Mouse (Mus musculus) hindbrain, embryonic 14.5 days (tissue): ENCODE data around the gene Gja5. TPM values are rescaled to one million over a fixed set of nuclear protein-coding genes. Genes with fewer than 3 reads are reported as not detected.

Experiments
- ATAC-seq: fragments of 200-750 bp; cut with Nextera tagmentation; 2 replicates; pipeline ENCODE4 v1.8.0; 2017; ENCODE audit warnings: moderate number of reproducible peaks, mild to moderate bottlenecking, moderate TSS enrichment, moderate library complexity; ENCODE audit not compliant: low FRiP score
- DNase-seq: peaks from one replicate; pipeline ENCODE4 v3.0.0-alpha.2; 2015; ENCODE audit warnings: low spot score
- H3K27ac ChIP-seq: fragments of 300-500 bp; sonication (generic); 2 replicates; pipeline ENCODE4 v1.5.1; 2014; ENCODE audit warnings: mild to moderate bottlenecking, moderate library complexity
- H3K27me3 ChIP-seq: fragments of 300-500 bp; sonication (generic); 2 replicates; pipeline ENCODE4 v1.6.1; 2014; ENCODE audit warnings: mild to moderate bottlenecking, low read length, mixed read lengths; ENCODE audit not compliant: control insufficient read depth, insufficient read depth
- H3K36me3 ChIP-seq: fragments of 300-500 bp; sonication (generic); replicated peaks from 2 replicates; pipeline ENCODE4 v1.6.1; 2014; ENCODE audit not compliant: control insufficient read depth, insufficient read depth
- H3K4me1 ChIP-seq: fragments of 300-500 bp; sonication (generic); replicated peaks from 2 replicates; pipeline ENCODE4 v1.6.1; 2014; ENCODE audit warnings: antibody characterized with exemption, low read length, mixed read lengths; ENCODE audit not compliant: control insufficient read depth, insufficient read depth
- H3K4me2 ChIP-seq: fragments of 300-500 bp; sonication (generic); replicated peaks from 2 replicates; pipeline ENCODE4 v1.6.1; 2014; ENCODE audit warnings: mild to moderate bottlenecking, moderate library complexity
- H3K4me3 ChIP-seq: fragments of 300-500 bp; sonication (generic); replicated peaks from 2 replicates; pipeline ENCODE4 v1.5.1; 2014; ENCODE audit warnings: mild to moderate bottlenecking, low read length
- H3K9ac ChIP-seq: fragments of 300-500 bp; sonication (generic); 2 replicates; pipeline ENCODE4 v1.6.1; 2014
- H3K9me3 ChIP-seq: fragments of 300-500 bp; sonication (generic); 2 replicates; pipeline ENCODE4 v1.6.1; 2016; ENCODE audit warnings: low read length; ENCODE audit not compliant: control insufficient read depth
- WGBS: fragments of 180-500 bp; shearing (Covaris S2); extraction: QIAGEN DNeasy Blood & Tissue Kit; methylation state at CpG from one replicate; pipeline ENCODE4 v1.1.7; 2014; 5-methylcytosine and 5-hydroxymethylcytosine counted together
- polyA plus RNA-seq: library from polyadenylated mRNA; unstranded; fragments of >200 nt; fragmentation: Nextera tagmentation; extraction: Ambion mirVana; gene quantifications from 2 replicates; pipeline ENCODE4 v1.2.1, GENCODE M21; 2014

The Gja5 gene
- polyA plus RNA-seq, 1 experiment from 2014 or later, result 1.3 TPM

- no peak overlapping the region for H3K9ac ChIP-seq
- no peak overlapping the region for H3K27ac ChIP-seq
- H3K4me3 ChIP-seq, result no peak overlapping the region
- ATAC-seq, result no peak
- H3K36me3 ChIP-seq, result peaks cover 87% of the 10 kb centered on the region
- DNase-seq, result no peak
- 90% methylated on average over 7 of the region's 7 CpGs for WGBS
- no peaks in the 10 kb centered on the region for H3K9me3 ChIP-seq
- no peaks in the 10 kb centered on the region for H3K27me3 ChIP-seq
- no peak overlapping the region for H3K4me2 ChIP-seq
- no peaks in the 10 kb centered on the region for H3K4me1 ChIP-seq
Observed at GRCm38 (mm10) chr3:96874808-96875571, 29.5 kb upstream of the Gja5 start.

- no peak overlapping the region for H3K27ac ChIP-seq
- no peak overlapping the region for H3K4me3 ChIP-seq
- no peak for DNase-seq
- no peak for ATAC-seq
- no peaks in the 10 kb centered on the region for H3K4me1 ChIP-seq
- H3K27me3 ChIP-seq, result no peaks in the 10 kb centered on the region
- H3K9me3 ChIP-seq, result no peaks in the 10 kb centered on the region
- H3K9ac ChIP-seq, result no peak overlapping the region
- H3K36me3 ChIP-seq, result peaks cover 80% of the 10 kb centered on the region
- H3K4me2 ChIP-seq, result no peak overlapping the region
- WGBS, result 91% methylated on average over 9 of the region's 9 CpGs
Observed at GRCm38 (mm10) chr3:96879536-96879935, 25.0 kb upstream of the Gja5 start.

- no peak overlapping the region for H3K9ac ChIP-seq
- ATAC-seq (no peak), DNase-seq (no peak)
- H3K9me3 ChIP-seq, result no peaks in the 10 kb centered on the region
- WGBS, result 88% methylated on average over 4 of the region's 4 CpGs
- H3K4me2 ChIP-seq, result no peak overlapping the region
- H3K27ac ChIP-seq, result no peak overlapping the region
- peaks cover 79% of the 10 kb centered on the region for H3K36me3 ChIP-seq
- no peaks in the 10 kb centered on the region for H3K27me3 ChIP-seq
- H3K4me3 ChIP-seq, result no peak overlapping the region
- no peaks in the 10 kb centered on the region for H3K4me1 ChIP-seq
Observed at GRCm38 (mm10) chr3:96880385-96880784, 24.1 kb upstream of the Gja5 start.

GRCm38 (mm10) chr3:96881557-96881956, 22.9 kb upstream of the Gja5 start:
- Histone ChIP-seq H3K4me2 (no peak overlapping the region), H3K9ac (no peak overlapping the region), H3K4me1 (no peaks in the 10 kb centered on the region), H3K27me3 (no peaks in the 10 kb centered on the region), H3K4me3 (no peak overlapping the region), H3K36me3 (peaks cover 76% of the 10 kb centered on the region), H3K27ac (no peak overlapping the region), H3K9me3 (no peaks in the 10 kb centered on the region)
- DNase-seq, result no peak
- WGBS, result 88% methylated on average over 6 of the region's 6 CpGs
- ATAC-seq, result no peak

- Histone ChIP-seq H3K4me3 (no peak overlapping the region), H3K9me3 (no peaks in the 10 kb centered on the region), H3K27ac (no peak overlapping the region), H3K27me3 (no peaks in the 10 kb centered on the region), H3K36me3 (peaks cover 76% of the 10 kb centered on the region), H3K4me2 (no peak overlapping the region), H3K4me1 (no peaks in the 10 kb centered on the region), H3K9ac (no peak overlapping the region)
- DNase-seq, result no peak
- ATAC-seq, result no peak
- WGBS, result 95% methylated on average over 14 of the region's 14 CpGs
Observed at GRCm38 (mm10) chr3:96882061-96882849, 22.2 kb upstream of the Gja5 start.

- no peak for DNase-seq
- Histone ChIP-seq H3K27ac (no peak overlapping the region), H3K4me2 (no peak overlapping the region), H3K4me3 (no peak overlapping the region), H3K9me3 (no peaks in the 10 kb centered on the region), H3K4me1 (no peaks in the 10 kb centered on the region), H3K9ac (no peak overlapping the region), H3K27me3 (no peaks in the 10 kb centered on the region), H3K36me3 (peaks cover 75% of the 10 kb centered on the region)
- WGBS, result 95% methylated on average over 7 of the region's 7 CpGs
- no peak for ATAC-seq
Observed at GRCm38 (mm10) chr3:96883690-96884089, 20.8 kb upstream of the Gja5 start.

- 94% methylated on average over 4 of the region's 4 CpGs for WGBS
Observed at GRCm38 (mm10) chr3:96902336-96902999, 2.0 kb upstream of the Gja5 start.

GRCm38 (mm10) chr3:96904851-96905541, 503 bp downstream of the Gja5 start, which contains the start of gene Gpr89:
Gene Gpr89 (minus strand): TSS chr3:96905346.
- ATAC-seq (peak; percentile 98), DNase-seq (peak; percentile 94)
- Histone ChIP-seq H3K9me3 (no peaks in the 10 kb centered on the region), H3K4me3 (peak within 1 kb of the TSS; percentile 70), H3K4me2 (peak within 1 kb of the TSS; percentile 78), H3K9ac (peak within 1 kb of the TSS; percentile 82), H3K36me3 (no peaks in the 10 kb centered on the region), H3K27ac (0 out of 2 replicates have a peak within 1 kb of the TSS, but pooled peaks have one; percentile 10), H3K4me1 (peaks cover 10% of the 10 kb centered on the region), H3K27me3 (peaks cover 4% of the 10 kb centered on the region; the same call in 1 of the 2 replicates)
- WGBS, result under 1% methylated on average over 40 of the region's 40 CpGs

More at GRCm38 (mm10) chr3:96902336-96902999, 2.0 kb upstream of the Gja5 start:
- peaks cover 9% of the 10 kb centered on the region; the same call in 1 of the 2 replicates for H3K36me3 ChIP-seq
- ATAC-seq (no peak), DNase-seq (no peak)
- H3K9ac ChIP-seq, result no peak overlapping the region
- no peak overlapping the region for H3K27ac ChIP-seq
- no peaks in the 10 kb centered on the region for H3K9me3 ChIP-seq
- no peak overlapping the region for H3K4me2 ChIP-seq
- peaks cover 10% of the 10 kb centered on the region for H3K4me1 ChIP-seq
- peaks cover 4% of the 10 kb centered on the region; the same call in 1 of the 2 replicates for H3K27me3 ChIP-seq
- H3K4me3 ChIP-seq, result no peak overlapping the region
